7 mouse cellular contexts compared by ENCODE assay signal in genomic region chr12:117085661-117086335, GRCm38 (mm10).
A peak's percentile ranks its signal among the peaks of the same experiment; 100 is the strongest.
DNase-seq lines count a peak whose midpoint lies in the region; ATAC-seq lines count a peak whose summit lies in the region.

No protein-coding gene starts in this region.

- H3K27ac ChIP-seq in hindbrain, embryonic 15.5 days (replicated peaks): no peak overlapping the region
- no peak overlapping the region for H3K27ac ChIP-seq in hindbrain, embryonic 10.5 days

- H3K9me3 ChIP-seq in hindbrain, embryonic 15.5 days: no peaks in the 10 kb centered on the region
- no peaks in the 10 kb centered on the region for H3K9me3 ChIP-seq in hindbrain, embryonic 10.5 days

- H3K4me3 ChIP-seq in hindbrain, embryonic 15.5 days: no peak overlapping the region
- H3K4me3 ChIP-seq in hindbrain, embryonic 10.5 days: no peak overlapping the region

- no peak for DNase-seq in hindbrain, embryonic 10.5 days (ENCODE audit: low spot score)
- DNase-seq in adrenal gland, postnatal 10 days: peak; percentile 51
- peak; percentile 84 for DNase-seq in brain, adult 2 months (ENCODE audit: low read depth, low spot score)
- peak; percentile 62 to 73 for DNase-seq in layer of hippocampus, postnatal 10 days (ENCODE audit: low spot score in 2 of 2)
- DNase-seq in retina, postnatal 1 day: no peak

- H3K9ac ChIP-seq in hindbrain, embryonic 15.5 days: no peak overlapping the region

- peaks cover 22% of the 10 kb centered on the region for H3K4me1 ChIP-seq in hindbrain, embryonic 15.5 days (replicated peaks)
- H3K4me1 ChIP-seq in hindbrain, embryonic 10.5 days (replicated peaks): peaks cover 16% of the 10 kb centered on the region

- no peaks in the 10 kb centered on the region for H3K27me3 ChIP-seq in hindbrain, embryonic 15.5 days
- no peaks in the 10 kb centered on the region for H3K27me3 ChIP-seq in hindbrain, embryonic 10.5 days (ENCODE audit: insufficient read depth, poor library complexity, severe bottlenecking)

- no peak overlapping the region for H3K4me2 ChIP-seq in hindbrain, embryonic 15.5 days

- 75% methylated on average over 1 of the region's 1 CpGs for WGBS in hindbrain, embryonic 15.5 days
- 88% methylated on average over 1 of the region's 1 CpGs for WGBS in hindbrain, embryonic 10.5 days

- ATAC-seq in hindbrain, embryonic 15.5 days (ENCODE audit: low FRiP score, low read depth): peak; percentile 39; the same call in 1 of the 2 replicates
- ATAC-seq in erythroblast, adult 5-6 weeks (replicated peaks; ENCODE audit: low FRiP score, poor library complexity, severe bottlenecking): no peak

- H3K36me3 ChIP-seq in hindbrain, embryonic 15.5 days: no peaks in the 10 kb centered on the region
- H3K36me3 ChIP-seq in hindbrain, embryonic 10.5 days: no peaks in the 10 kb centered on the region

Comparison
In these comparisons a context has a peak if more than half of its experiments do, and no peak if none do; other contexts are left out.
1. DNase-seq: peak in adrenal gland, postnatal 10 days (single experiment), brain, adult 2 months (single experiment) and layer of hippocampus, postnatal 10 days (2 of 2); none in hindbrain, embryonic 10.5 days (single experiment) and retina, postnatal 1 day (single experiment).